Mouse (Mus musculus) liver, adult 2 months (tissue): ENCODE data around the gene Prl2c3.
"Not testable (repeated sequence)": the region's sequence is repeated elsewhere in the genome, so short reads cannot be mapped to it uniquely, and the experiment has no call there.

Source experiments
- CTCF ChIP-seq: fragments of 200-500 bp; IDR thresholded peaks from 2 replicates; pipeline ENCODE4 v1.5.1; 2011; ENCODE audit warnings: low read depth, low read length, control low read depth
- POLR2A ChIP-seq: fragments of 200-500 bp; IDR thresholded peaks from 2 replicates; pipeline ENCODE4 v1.6.1; 2011; ENCODE audit warnings: low read length, control low read depth; ENCODE audit not compliant: insufficient read depth; ENCODE audit errors: extremely low read depth

DNA sequence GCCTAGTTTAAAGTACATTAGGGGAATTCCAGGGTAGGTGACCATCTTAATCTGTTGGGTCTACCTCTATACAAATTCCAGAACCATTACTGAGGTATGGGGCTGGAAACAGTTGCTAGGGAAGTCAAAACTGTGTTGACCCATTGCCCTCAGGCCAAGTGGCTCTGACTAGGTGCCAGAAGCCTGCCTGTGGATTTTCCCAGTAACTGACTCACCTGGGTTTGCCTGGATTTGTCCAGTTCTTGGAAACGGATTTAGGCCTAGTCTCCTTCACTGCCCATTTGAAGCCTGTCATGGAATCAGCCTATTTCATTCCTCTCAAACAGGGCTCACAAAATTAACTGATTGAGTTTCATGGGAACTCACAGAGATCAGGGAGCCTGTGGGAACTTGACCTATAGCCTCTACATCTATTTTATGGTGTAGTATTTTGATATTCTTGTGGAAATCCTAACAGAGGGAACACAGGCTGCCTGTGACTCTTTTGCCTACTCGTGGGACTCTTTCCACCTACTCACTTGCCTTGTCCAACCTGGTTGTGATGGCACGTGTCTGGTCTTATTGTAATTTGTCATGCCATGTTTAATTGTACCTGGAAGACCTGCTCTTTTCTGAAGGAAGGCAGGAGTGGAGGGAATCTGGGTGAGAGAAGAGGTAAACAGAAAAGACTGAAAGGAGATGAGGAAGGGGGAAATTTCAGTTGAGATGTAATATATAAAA lies 9.1 kb upstream of the Prl2c3 start:
- not testable (repeated sequence) for TF ChIP-seq POLR2A, CTCF
